22 mouse cellular contexts compared by ENCODE assay signal in genomic region chr8:6471089-6471488, GRCm38 (mm10).
DNase-seq lines count a peak whose midpoint lies in the region; ATAC-seq and TF ChIP-seq lines count a peak whose summit lies in the region.
"Had no signal": no experiment of that assay in that cellular context is flagged by ENCODE, and none has a peak within 500 bp of the region (broad histone marks: within the 10 kb centered on the region; RNA-seq: fewer than 3 reads in every experiment).

No protein-coding gene starts in this region.

- H3K9ac ChIP-seq in lung, postnatal 0 days (replicated peaks; ENCODE audit: low read depth) = no peak overlapping the region
- H3K9ac ChIP-seq: embryonic facial prominence, embryonic 13.5 days; embryonic facial prominence, embryonic 15.5 days; forebrain, embryonic 12.5 days had no signal

- WGBS in lung, postnatal 0 days = 40% methylated on average over 3 of the region's 3 CpGs

- no peak overlapping the region for H3K4me2 ChIP-seq in lung, postnatal 0 days (replicated peaks; ENCODE audit: low read depth, low read length)
- H3K4me2 ChIP-seq: embryonic facial prominence, embryonic 13.5 days; embryonic facial prominence, embryonic 15.5 days; forebrain, embryonic 12.5 days had no signal

- H3K36me3 ChIP-seq in lung, postnatal 0 days (ENCODE audit: insufficient read depth, low read length) = no peaks in the 10 kb centered on the region
- H3K36me3 ChIP-seq in splenic B cell, adult 2 months (ENCODE audit: control insufficient read depth, insufficient read depth, low read length, poor library complexity, severe bottlenecking) = no peaks in the 10 kb centered on the region
- H3K36me3 ChIP-seq: embryonic facial prominence, embryonic 13.5 days; embryonic facial prominence, embryonic 15.5 days; forebrain, embryonic 10.5 days; forebrain, embryonic 12.5 days had no signal

- ATAC-seq in lung, postnatal 0 days = peak; percentile 25; the same call in 1 of the 2 replicates
- ATAC-seq: forebrain, embryonic 14.5 days; forebrain, embryonic 16.5 days had no signal

- no peak overlapping the region for H3K27ac ChIP-seq in lung, postnatal 0 days (ENCODE audit: low read length)
- H3K27ac ChIP-seq: embryonic facial prominence, embryonic 13.5 days; embryonic facial prominence, embryonic 15.5 days; forebrain, embryonic 10.5 days; forebrain, embryonic 12.5 days had no signal

- no peaks in the 10 kb centered on the region for H3K27me3 ChIP-seq in lung, postnatal 0 days (replicated peaks; ENCODE audit: insufficient read depth, low read length)
- H3K27me3 ChIP-seq in splenic B cell, adult 2 months (ENCODE audit: control insufficient read depth, insufficient read depth, low read length, poor library complexity, severe bottlenecking) = no peaks in the 10 kb centered on the region
- H3K27me3 ChIP-seq: embryonic facial prominence, embryonic 13.5 days; embryonic facial prominence, embryonic 15.5 days; forebrain, embryonic 12.5 days had no signal

- no peak for TF ChIP-seq CTCF in lung, postnatal 0 days (IDR thresholded peaks at IDR 0.05)

- TF ChIP-seq EP300 in lung, postnatal 0 days (IDR thresholded peaks at IDR 0.05) = no peak

- peak; percentile 6 for DNase-seq in lung, postnatal 0 days (ENCODE audit: low spot score)
- DNase-seq in lung, postnatal 14 days = no peak
- DNase-seq in lung, postnatal 36 days = peak; percentile 2
- DNase-seq in lung, postnatal 4 days = no peak
- DNase-seq in splenic B cell, adult 2 months (ENCODE audit: low read depth, low spot score) = peak; percentile 3
- DNase-seq in cerebellum, postnatal 25 days = no peak
- DNase-seq: adrenal gland, adult 8-10 months; adrenal gland, postnatal 14 days; adrenal gland, postnatal 36 days; cerebellum, adult 11-12 months; cerebellum, adult 2 months; cerebellum, adult 9-10 months; cerebellum, postnatal 10 days; cerebellum, postnatal 36 days; embryo, embryonic 11 days had no signal

- H3K9me3 ChIP-seq in lung, postnatal 0 days (ENCODE audit: low read length) = no peaks in the 10 kb centered on the region
- H3K9me3 ChIP-seq: embryonic facial prominence, embryonic 13.5 days; embryonic facial prominence, embryonic 15.5 days; forebrain, embryonic 10.5 days; forebrain, embryonic 12.5 days had no signal

- H3K4me1 ChIP-seq in lung, postnatal 0 days (ENCODE audit: insufficient read depth, low read depth, low read length) = no peaks in the 10 kb centered on the region
- H3K4me1 ChIP-seq: embryonic facial prominence, embryonic 13.5 days; embryonic facial prominence, embryonic 15.5 days; forebrain, embryonic 10.5 days; forebrain, embryonic 12.5 days had no signal

- no peak overlapping the region for H3K4me3 ChIP-seq in lung, postnatal 0 days (ENCODE audit: low read depth, low read length)
- H3K4me3 ChIP-seq: embryonic facial prominence, embryonic 13.5 days; embryonic facial prominence, embryonic 15.5 days; erythroblast, embryonic 14.5 days; forebrain, embryonic 10.5 days; forebrain, embryonic 12.5 days had no signal

Comparison
In these comparisons a context has a peak if more than half of its experiments do, and no peak if none do; other contexts are left out.
1. DNase-seq: peak in lung, postnatal 0 days (single experiment), lung, postnatal 36 days (single experiment) and splenic B cell, adult 2 months (single experiment); none in lung, postnatal 14 days (single experiment), lung, postnatal 4 days (0 of 2) and cerebellum, postnatal 25 days (0 of 2).